Mouse (Mus musculus): Measurements from ENCODE around the gene Heatr9. TPM values are rescaled to one million over a fixed set of nuclear protein-coding genes. Genes with fewer than 3 reads are reported as not detected.
A peak's percentile ranks its signal among the peaks of the same experiment; 100 is the strongest.

Gene Heatr9
- polyA plus RNA-seq, 1 experiment: not detected

DNA sequence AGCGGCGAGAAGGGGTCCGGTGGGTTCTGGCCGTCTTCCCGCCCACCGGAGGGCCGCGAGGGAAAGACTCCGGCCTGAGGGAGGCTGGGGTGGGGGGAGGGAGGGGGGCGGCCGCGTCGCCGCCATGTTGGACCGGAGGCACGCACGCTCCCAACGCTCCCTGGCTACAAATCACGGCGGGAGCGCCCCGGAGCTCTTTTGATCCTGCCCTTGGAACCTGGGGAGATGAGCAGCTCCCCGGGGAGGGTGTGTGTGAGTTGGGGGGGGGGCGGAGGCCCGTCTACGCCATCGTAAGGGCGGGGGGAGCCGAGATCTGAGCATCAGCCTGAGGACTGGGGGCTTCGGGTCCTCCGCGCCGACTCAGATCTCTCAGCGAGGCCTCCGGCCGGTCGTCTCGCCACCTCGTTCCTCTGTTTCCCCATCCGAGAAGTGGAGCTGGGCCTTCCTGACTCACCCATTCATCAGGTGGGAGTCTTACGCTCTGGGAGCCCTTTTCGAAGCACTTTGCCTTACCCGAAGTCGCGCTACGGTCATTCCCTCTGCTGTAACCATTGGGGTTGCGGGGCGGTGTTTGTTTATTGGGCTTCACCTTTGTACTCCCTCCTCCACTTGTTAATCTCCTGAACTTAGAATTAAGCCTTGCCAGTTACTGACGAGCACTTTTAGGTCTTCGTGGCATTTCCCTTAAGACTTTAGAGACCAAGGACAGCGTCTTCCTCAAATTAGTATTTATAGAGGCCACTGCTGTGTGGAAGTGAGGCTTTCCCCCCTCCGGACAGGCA is 48.5 kb downstream of the Heatr9 start:
- peak overlapping the region; percentile 85 for H3K4me3 ChIP-seq (ENCODE audit: insufficient read depth, low read depth, low read length)
- peaks cover 4% of the 10 kb centered on the region; the same call in 1 of the 2 replicates for H3K4me1 ChIP-seq (ENCODE audit: control insufficient read depth, insufficient read depth, insufficient read length, low read length)
- peak overlapping the region; percentile 80 for H3K27ac ChIP-seq (replicated peaks; ENCODE audit: low read depth, low read length)

DNA sequence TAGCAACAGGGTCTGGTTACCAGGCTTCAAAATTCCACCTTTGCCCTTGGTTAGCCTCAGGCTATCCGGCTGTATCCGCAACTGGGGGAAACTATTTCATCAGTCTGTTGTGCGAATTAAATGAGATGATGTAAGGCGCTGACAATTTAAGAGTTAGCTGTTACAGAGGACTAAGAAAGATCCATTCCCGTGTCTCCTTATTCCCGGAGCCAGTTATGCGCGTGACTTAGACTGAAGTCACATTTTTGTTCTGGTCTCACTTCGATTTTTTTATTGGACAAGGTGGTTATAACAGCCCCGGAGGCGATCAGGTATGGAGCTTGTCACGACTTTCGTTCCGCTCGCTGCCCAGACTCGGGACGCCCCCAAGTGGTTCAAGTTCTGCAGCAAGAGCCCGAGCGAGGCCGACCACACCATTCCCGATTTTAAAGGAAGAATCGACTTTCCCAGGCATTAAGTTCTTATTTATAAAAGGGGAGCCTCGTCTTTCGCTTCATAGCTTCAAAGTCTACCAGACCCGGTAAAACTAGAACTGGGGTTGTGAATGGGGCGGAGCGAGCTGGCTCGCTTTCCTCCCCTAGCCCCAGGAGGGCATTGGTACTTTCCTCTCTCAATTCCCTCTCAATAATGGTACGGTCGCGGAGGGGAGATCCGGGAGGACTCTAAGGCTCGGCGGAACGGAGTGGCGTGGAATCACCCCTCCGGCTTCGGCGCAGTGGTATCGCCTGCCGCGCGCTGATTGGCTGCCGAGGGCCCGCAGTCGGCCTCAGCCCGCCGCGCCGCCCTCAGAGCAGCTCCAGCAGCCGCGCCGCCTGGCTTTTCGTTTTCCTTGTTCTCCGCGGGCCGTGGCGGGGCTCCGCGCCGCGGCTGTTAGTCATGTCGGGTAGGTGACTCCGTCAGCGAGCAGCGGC is 49.4 kb downstream of the Heatr9 start, which contains the start of gene Taf15:
Gene Taf15 (plus strand): TSS at position 763 of the 911 bp plus-strand sequence.
- H3K4me3 ChIP-seq (ENCODE audit: insufficient read depth, low read depth, low read length): peak within 1 kb of the TSS; percentile 85
- peaks cover 4% of the 10 kb centered on the region; the same call in 1 of the 2 replicates for H3K4me1 ChIP-seq (ENCODE audit: control insufficient read depth, insufficient read depth, insufficient read length, low read length)
- H3K27ac ChIP-seq (replicated peaks; ENCODE audit: low read depth, low read length): peak within 1 kb of the TSS; percentile 92

DNA sequence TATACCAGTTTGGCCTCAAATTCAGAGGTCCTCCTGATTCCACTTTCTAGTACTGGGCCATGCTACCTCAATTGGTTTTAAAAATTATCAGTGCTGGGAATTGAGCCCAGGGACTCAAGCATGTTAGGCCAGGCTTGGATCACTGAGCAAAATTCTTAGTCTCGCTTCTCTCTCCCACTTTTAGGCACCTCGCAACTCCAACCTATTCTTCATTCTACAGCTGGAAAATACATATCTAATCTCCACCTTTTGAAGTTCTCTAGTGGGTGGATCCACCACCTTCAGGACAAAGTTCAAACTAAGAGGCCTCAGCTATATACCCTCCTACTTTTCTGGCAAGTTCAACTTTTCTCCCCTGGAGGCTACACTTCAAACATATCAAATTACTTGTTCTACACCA is 50.2 kb downstream of the Heatr9 start:
- H3K27ac ChIP-seq (replicated peaks; ENCODE audit: low read depth, low read length): peak overlapping the region; percentile 92; the same call in 1 of the 2 replicates
- H3K4me3 ChIP-seq (ENCODE audit: insufficient read depth, low read depth, low read length): no peak overlapping the region
- H3K4me1 ChIP-seq (ENCODE audit: control insufficient read depth, insufficient read depth, insufficient read length, low read length): peaks cover 10% of the 10 kb centered on the region

DNA sequence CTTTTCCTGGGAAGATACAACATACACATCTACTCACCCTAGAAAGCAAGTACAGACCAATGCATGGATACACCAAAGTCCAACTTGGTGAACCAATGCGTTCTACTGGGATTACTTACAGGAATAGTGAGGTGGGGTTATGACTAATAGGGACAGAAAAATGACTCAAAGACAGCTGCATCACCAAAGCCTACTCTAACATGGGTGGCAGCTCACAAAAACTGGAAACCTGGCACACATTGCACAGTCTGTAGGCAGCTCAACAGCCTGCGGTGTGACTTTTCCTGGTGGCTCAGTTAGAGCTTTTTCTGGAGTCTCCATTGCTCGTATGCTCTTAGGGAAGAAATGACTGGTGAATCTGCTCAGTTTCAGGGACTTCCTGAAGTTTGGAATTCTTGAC is 53.2 kb downstream of the Heatr9 start:
- Histone ChIP-seq H3K4me3 (ENCODE audit: insufficient read depth, low read depth, low read length) (no peak overlapping the region), H3K27ac (replicated peaks; ENCODE audit: low read depth, low read length) (no peak overlapping the region), H3K4me1 (ENCODE audit: control insufficient read depth, insufficient read depth, insufficient read length, low read length) (peaks cover 11% of the 10 kb centered on the region)

DNA sequence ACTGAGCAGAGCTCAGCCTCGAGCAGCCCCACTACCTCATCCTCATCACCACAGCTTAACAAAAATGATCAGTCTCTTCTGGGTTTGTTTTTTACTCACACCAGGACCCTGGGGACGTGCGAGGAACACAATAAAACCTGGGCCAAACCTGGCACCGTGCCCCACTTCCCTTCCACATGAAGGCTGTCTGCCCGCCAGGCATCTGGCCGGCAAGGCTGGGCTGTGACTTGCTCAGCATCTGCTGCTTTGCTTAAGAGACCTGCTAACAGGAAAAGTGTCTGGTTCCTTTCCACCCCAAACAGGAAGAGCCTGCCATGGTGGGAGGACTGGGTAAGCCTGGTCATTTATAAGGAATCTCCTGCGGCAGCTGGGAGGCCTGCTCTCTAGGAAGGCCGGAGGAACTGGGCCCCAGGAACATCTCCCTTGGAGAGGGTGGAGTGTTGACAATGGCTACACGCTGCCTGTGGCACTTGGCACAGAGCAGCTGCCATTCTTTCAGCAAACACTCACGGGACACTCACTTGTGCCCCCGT is 54.8 kb downstream of the Heatr9 start:
- Histone ChIP-seq H3K27ac (replicated peaks; ENCODE audit: low read depth, low read length) (peak overlapping the region; percentile 42), H3K4me1 (ENCODE audit: control insufficient read depth, insufficient read depth, insufficient read length, low read length) (peaks cover 11% of the 10 kb centered on the region), H3K4me3 (ENCODE audit: insufficient read depth, low read depth, low read length) (no peak overlapping the region)

DNA sequence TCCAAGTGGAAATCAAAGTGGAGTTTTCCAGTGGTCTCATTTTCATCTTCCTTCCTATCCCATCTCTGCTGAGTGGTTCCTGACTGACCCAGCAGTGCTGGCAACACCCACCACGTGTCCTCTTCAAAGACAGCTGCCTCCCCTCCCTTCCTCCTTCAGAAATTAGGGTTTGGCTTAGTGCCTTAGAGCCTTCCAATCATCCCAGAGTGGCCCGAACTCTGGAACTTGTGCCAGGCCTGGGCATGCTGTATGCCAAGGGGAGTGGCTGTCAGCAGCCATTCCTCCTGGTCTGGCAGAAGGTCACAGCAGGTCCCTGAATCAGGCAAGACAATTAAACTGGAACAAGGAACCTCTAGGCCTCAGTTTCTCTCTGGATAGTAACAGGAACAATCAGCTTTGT is 56.0 kb downstream of the Heatr9 start:
- Histone ChIP-seq H3K4me1 (ENCODE audit: control insufficient read depth, insufficient read depth, insufficient read length, low read length) (peaks cover 11% of the 10 kb centered on the region), H3K4me3 (ENCODE audit: insufficient read depth, low read depth, low read length) (no peak overlapping the region), H3K27ac (replicated peaks; ENCODE audit: low read depth, low read length) (0 out of 2 replicates have a peak overlapping the region, but pooled peaks have one; percentile 1)

DNA sequence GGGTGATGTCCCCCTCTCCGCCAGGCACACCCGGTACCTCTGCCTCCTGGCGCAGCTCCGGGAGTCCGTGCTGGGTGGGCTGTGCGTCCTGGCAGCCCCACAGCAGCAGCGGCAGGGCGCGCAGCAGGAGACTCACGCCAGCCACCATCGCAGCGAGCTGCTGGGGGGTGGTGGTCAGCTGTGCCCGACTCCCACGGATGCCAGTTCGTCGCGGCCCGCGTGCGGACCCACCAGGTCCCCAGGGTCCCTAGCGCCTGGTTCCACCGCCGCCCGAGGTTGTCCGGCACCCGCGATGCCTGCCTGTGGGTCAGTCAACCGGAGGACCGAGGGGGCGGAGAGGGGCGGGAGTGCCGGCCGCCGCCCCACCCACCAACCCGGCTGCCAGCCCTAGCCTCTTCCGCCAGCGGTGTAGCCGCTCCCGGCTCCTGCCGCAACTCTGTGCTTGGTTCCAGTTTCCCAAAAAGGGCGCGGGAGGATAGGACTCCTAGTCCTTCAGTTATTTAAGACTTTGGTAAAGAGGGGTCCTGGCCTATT is 59.2 kb downstream of the Heatr9 start, which contains the start of gene Mmp28:
Gene Mmp28 (minus strand): TSS at position 361 of the 534 bp plus-strand sequence.
- H3K4me1 ChIP-seq (ENCODE audit: control insufficient read depth, insufficient read depth, insufficient read length, low read length): peaks cover 26% of the 10 kb centered on the region
- H3K27ac ChIP-seq (replicated peaks; ENCODE audit: low read depth, low read length): peak within 1 kb of the TSS; percentile 70
- H3K4me3 ChIP-seq (ENCODE audit: insufficient read depth, low read depth, low read length): peak within 1 kb of the TSS; percentile 81

Other genes starting within 250 kb of the Heatr9 start
- not detected in 2 replicates for gene Slfn14, start 235.4 kb downstream of the Heatr9 start, polyA plus RNA-seq (2012; ENCODE audit: insufficient read depth, insufficient read length, missing spikeins)
- gene Ap2b1, start 223.2 kb downstream of the Heatr9 start, polyA plus RNA-seq (2012; ENCODE audit: insufficient read depth, insufficient read length, missing spikeins): 21.0 and 26.5 TPM in 2 replicates
- gene Pex12, start 219.6 kb downstream of the Heatr9 start, polyA plus RNA-seq (2012; ENCODE audit: insufficient read depth, insufficient read length, missing spikeins): 4.2 and 9.8 TPM in 2 replicates
- gene Rasl10b, start 113.0 kb downstream of the Heatr9 start, polyA plus RNA-seq (2012; ENCODE audit: insufficient read depth, insufficient read length, missing spikeins): not detected in 2 replicates
- gene Gas2l2, start 92.7 kb downstream of the Heatr9 start, polyA plus RNA-seq (2012; ENCODE audit: insufficient read depth, insufficient read length, missing spikeins): not detected in 2 replicates
- gene 1700020L24Rik, start 84.5 kb downstream of the Heatr9 start, polyA plus RNA-seq (2012; ENCODE audit: insufficient read depth, insufficient read length, missing spikeins): 2.9 TPM in 1 of 2 replicates, not detected in the other
- 5.4 and 6.6 TPM in 2 replicates for gene Mmp28, start 59.1 kb downstream of the Heatr9 start, polyA plus RNA-seq (2012; ENCODE audit: insufficient read depth, insufficient read length, missing spikeins)
- 29.8 and 35.5 TPM in 2 replicates for gene Taf15, start 49.1 kb downstream of the Heatr9 start, polyA plus RNA-seq (2012; ENCODE audit: insufficient read depth, insufficient read length, missing spikeins)
- 3.7 and 4.0 TPM in 2 replicates for gene Ccl5, start 8.3 kb upstream of the Heatr9 start, polyA plus RNA-seq (2012; ENCODE audit: insufficient read depth, insufficient read length, missing spikeins)
- gene Ccl9, start 56.5 kb upstream of the Heatr9 start, polyA plus RNA-seq (2012; ENCODE audit: insufficient read depth, insufficient read length, missing spikeins): 11.4 and 13.7 TPM in 2 replicates
- 21.1 and 56.5 TPM in 2 replicates for gene Ccl6, start 70.9 kb upstream of the Heatr9 start, polyA plus RNA-seq (2012; ENCODE audit: insufficient read depth, insufficient read length, missing spikeins)
- gene Rpl9-ps1, start 123.4 kb upstream of the Heatr9 start, polyA plus RNA-seq (2012; ENCODE audit: insufficient read depth, insufficient read length, missing spikeins): not detected in 2 replicates
- gene Ccl3, start 127.2 kb upstream of the Heatr9 start, polyA plus RNA-seq (2012; ENCODE audit: insufficient read depth, insufficient read length, missing spikeins): 1.5 and 4.1 TPM in 2 replicates
- gene Ccl4, start 140.4 kb upstream of the Heatr9 start, polyA plus RNA-seq (2012; ENCODE audit: insufficient read depth, insufficient read length, missing spikeins): 3.8 TPM in 1 of 2 replicates, not detected in the other
- 15.5 and 20.8 TPM in 2 replicates for gene Wfdc17, start 181.8 kb upstream of the Heatr9 start, polyA plus RNA-seq (2012; ENCODE audit: insufficient read depth, insufficient read length, missing spikeins)
- gene Wfdc18, start 186.8 kb upstream of the Heatr9 start, polyA plus RNA-seq (2012; ENCODE audit: insufficient read depth, insufficient read length, missing spikeins): not detected in 2 replicates
- gene Wfdc21, start 224.8 kb upstream of the Heatr9 start, polyA plus RNA-seq (2012; ENCODE audit: insufficient read depth, insufficient read length, missing spikeins): 5.5 and 18.4 TPM in 2 replicates
- 6.1 and 6.5 TPM in 2 replicates for gene Heatr6, start 231.5 kb upstream of the Heatr9 start, polyA plus RNA-seq (2012; ENCODE audit: insufficient read depth, insufficient read length, missing spikeins)

All from brown adipose tissue, adult 24 weeks (tissue).